Mouse (Mus musculus): ENCODE results near the gene Atraid. TPM values are rescaled to one million over a fixed set of nuclear protein-coding genes. Genes with fewer than 3 reads are reported as not detected.
A peak's percentile ranks its signal among the peaks of the same experiment; 100 is the strongest.

Gene Atraid
- polyA plus RNA-seq, 2 experiments: 28.8 to 50.4 TPM

- no peak for TF ChIP-seq CTCF (IDR thresholded peaks at IDR 0.05; ENCODE audit: low read depth)
- TF ChIP-seq EP300 (IDR thresholded peaks at IDR 0.05; ENCODE audit: low read depth): no peak
- ATAC-seq (ENCODE audit: insufficient read depth): no peak
- Histone ChIP-seq H3K27ac (no peak overlapping the region), H3K27me3 (ENCODE audit: control insufficient read depth, insufficient read depth, low read length) (no peaks in the 10 kb centered on the region), H3K36me3 (replicated peaks; ENCODE audit: control insufficient read depth, insufficient read depth, low read depth) (peaks cover 40% of the 10 kb centered on the region), H3K4me3 (ENCODE audit: insufficient read depth in 1 of 2, low read depth in 2 of 2, low read length in 2 of 2) (no peak overlapping the region), H3K4me1 (replicated peaks; ENCODE audit: control insufficient read depth in 2 of 2, insufficient read depth in 2 of 2, low read length in 1 of 2) (no peaks in the 10 kb centered on the region), H3K9ac (replicated peaks) (no peak overlapping the region), H3K9me3 (ENCODE audit: control insufficient read depth, low read length) (no peaks in the 10 kb centered on the region), H3K4me2 (ENCODE audit: low read depth) (no peak overlapping the region)
- 91% methylated on average over 11 of the region's 11 CpGs for WGBS (ENCODE audit: insufficient replicate concordance)
- no peak for DNase-seq (ENCODE audit: low read depth in 3 of 3, low spot score in 3 of 3)
These were observed 23.7 kb downstream of the Atraid start for GRCm38 (mm10) chr5:31071821-31072220.

GRCm38 (mm10) chr5:31073176-31073575 lies 25.1 kb downstream of the Atraid start:
- no peaks in the 10 kb centered on the region for H3K9me3 ChIP-seq (ENCODE audit: control insufficient read depth, low read length)
- WGBS (ENCODE audit: insufficient replicate concordance): 83% methylated on average over 12 of the region's 12 CpGs
- H3K36me3 ChIP-seq (replicated peaks; ENCODE audit: control insufficient read depth, insufficient read depth, low read depth): peaks cover 35% of the 10 kb centered on the region
- H3K27me3 ChIP-seq (ENCODE audit: control insufficient read depth, insufficient read depth, low read length): no peaks in the 10 kb centered on the region
- no peak overlapping the region for H3K4me3 ChIP-seq (ENCODE audit: insufficient read depth in 1 of 2, low read depth in 2 of 2, low read length in 2 of 2)
- no peak overlapping the region for H3K4me2 ChIP-seq (ENCODE audit: low read depth)
- ATAC-seq (ENCODE audit: insufficient read depth): no peak
- no peak for DNase-seq (ENCODE audit: low read depth in 3 of 3, low spot score in 3 of 3)
- H3K4me1 ChIP-seq (replicated peaks; ENCODE audit: control insufficient read depth in 2 of 2, insufficient read depth in 2 of 2, low read length in 1 of 2): no peaks in the 10 kb centered on the region
- TF ChIP-seq EP300 (IDR thresholded peaks at IDR 0.05; ENCODE audit: low read depth) (no peak), CTCF (IDR thresholded peaks at IDR 0.05; ENCODE audit: low read depth) (no peak)
- no peak overlapping the region for H3K27ac ChIP-seq
- H3K9ac ChIP-seq (replicated peaks): no peak overlapping the region

GRCm38 (mm10) chr5:31076346-31076745 lies 28.2 kb downstream of the Atraid start:
- peaks cover 26% of the 10 kb centered on the region for H3K36me3 ChIP-seq (replicated peaks; ENCODE audit: control insufficient read depth, insufficient read depth, low read depth)
- WGBS (ENCODE audit: insufficient replicate concordance): 86% methylated on average over 13 of the region's 13 CpGs
- H3K9ac ChIP-seq (replicated peaks): no peak overlapping the region
- ATAC-seq (ENCODE audit: insufficient read depth): no peak
- no peak for DNase-seq (ENCODE audit: low read depth in 3 of 3, low spot score in 3 of 3)
- no peaks in the 10 kb centered on the region for H3K9me3 ChIP-seq (ENCODE audit: control insufficient read depth, low read length)
- no peak overlapping the region for H3K27ac ChIP-seq
- no peak overlapping the region for H3K4me3 ChIP-seq (ENCODE audit: insufficient read depth in 1 of 2, low read depth in 2 of 2, low read length in 2 of 2)
- no peaks in the 10 kb centered on the region for H3K4me1 ChIP-seq (replicated peaks; ENCODE audit: control insufficient read depth in 2 of 2, insufficient read depth in 2 of 2, low read length in 1 of 2)
- 0 out of 2 replicates have a peak, but pooled peaks have one; percentile 7 for TF ChIP-seq CTCF (IDR thresholded peaks at IDR 0.05; ENCODE audit: low read depth)
- no peak for TF ChIP-seq EP300 (IDR thresholded peaks at IDR 0.05; ENCODE audit: low read depth)
- H3K4me2 ChIP-seq (ENCODE audit: low read depth): no peak overlapping the region
- no peaks in the 10 kb centered on the region for H3K27me3 ChIP-seq (ENCODE audit: control insufficient read depth, insufficient read depth, low read length)

GRCm38 (mm10) chr5:31080059-31080794 lies 32.1 kb downstream of the Atraid start:
- no peak overlapping the region for H3K4me2 ChIP-seq (ENCODE audit: low read depth)
- no peaks in the 10 kb centered on the region for H3K9me3 ChIP-seq (ENCODE audit: control insufficient read depth, low read length)
- no peak for DNase-seq (ENCODE audit: low read depth in 3 of 3, low spot score in 3 of 3)
- no peak for ATAC-seq (ENCODE audit: insufficient read depth)
- H3K4me1 ChIP-seq (replicated peaks; ENCODE audit: control insufficient read depth in 2 of 2, insufficient read depth in 2 of 2, low read length in 1 of 2): peaks cover 0 to 7% of the 10 kb centered on the region in 2 experiments; a peak in 2 of 4 replicates
- peaks cover 6% of the 10 kb centered on the region for H3K36me3 ChIP-seq (replicated peaks; ENCODE audit: control insufficient read depth, insufficient read depth, low read depth)
- no peak overlapping the region for H3K4me3 ChIP-seq (ENCODE audit: insufficient read depth in 1 of 2, low read depth in 2 of 2, low read length in 2 of 2)
- WGBS (ENCODE audit: insufficient replicate concordance): 67% methylated on average over 13 of the region's 13 CpGs
- H3K9ac ChIP-seq (replicated peaks): no peak overlapping the region
- H3K27me3 ChIP-seq (ENCODE audit: control insufficient read depth, insufficient read depth, low read length): no peaks in the 10 kb centered on the region
- TF ChIP-seq CTCF (IDR thresholded peaks at IDR 0.05; ENCODE audit: low read depth): no peak
- no peak for TF ChIP-seq EP300 (IDR thresholded peaks at IDR 0.05; ENCODE audit: low read depth)
- no peak overlapping the region for H3K27ac ChIP-seq

GRCm38 (mm10) chr5:31080795-31081164 lies 32.7 kb downstream of the Atraid start:
- ATAC-seq (ENCODE audit: insufficient read depth) (no peak), DNase-seq (ENCODE audit: low read depth in 3 of 3, low spot score in 3 of 3) (no peak)
- Histone ChIP-seq H3K4me1 (replicated peaks; ENCODE audit: control insufficient read depth in 2 of 2, insufficient read depth in 2 of 2, low read length in 1 of 2) (peaks cover 0 to 7% of the 10 kb centered on the region in 2 experiments; a peak in 2 of 4 replicates), H3K4me2 (ENCODE audit: low read depth) (no peak overlapping the region), H3K9ac (replicated peaks) (no peak overlapping the region), H3K4me3 (ENCODE audit: insufficient read depth in 1 of 2, low read depth in 2 of 2, low read length in 2 of 2) (no peak overlapping the region), H3K36me3 (replicated peaks; ENCODE audit: control insufficient read depth, insufficient read depth, low read depth) (peaks cover 3% of the 10 kb centered on the region; the same call in 1 of the 2 replicates), H3K27me3 (ENCODE audit: control insufficient read depth, insufficient read depth, low read length) (no peaks in the 10 kb centered on the region), H3K9me3 (ENCODE audit: control insufficient read depth, low read length) (no peaks in the 10 kb centered on the region), H3K27ac (no peak overlapping the region)
- TF ChIP-seq EP300 (IDR thresholded peaks at IDR 0.05; ENCODE audit: low read depth): no peak
- TF ChIP-seq CTCF (IDR thresholded peaks at IDR 0.05; ENCODE audit: low read depth): no peak
- WGBS (ENCODE audit: insufficient replicate concordance): 45% methylated on average over 3 of the region's 3 CpGs
